Mouse (Mus musculus): ENCODE results near the gene Slc12a5.
A peak's percentile ranks its signal among the peaks of the same experiment; 100 is the strongest.

GRCm38 (mm10) chr2:164947930-164948329, 12.7 kb upstream of the Slc12a5 start:
- no peak for TF ChIP-seq CTCF (IDR thresholded peaks at IDR 0.05 in 2 of 3, conservative IDR thresholded peaks at IDR 0.05 in 1 of 3; ENCODE audit: control insufficient read depth in 1 of 3, insufficient read depth in 1 of 3, low read depth in 2 of 3, low read length in 3 of 3, poor library complexity in 1 of 3, severe bottlenecking in 1 of 3)
- TF ChIP-seq POLR2AphosphoS5 (IDR thresholded peaks at IDR 0.05; ENCODE audit: borderline replicate concordance, low read depth, low read length), result no peak
- no peak for TF ChIP-seq KAT2A (conservative IDR thresholded peaks at IDR 0.05; ENCODE audit: low read depth, low read length)
- TF ChIP-seq MEF2A (IDR thresholded peaks at IDR 0.05; ENCODE audit: extremely low read depth, insufficient replicate concordance, low read depth, low read length, poor library complexity, severe bottlenecking), result no peak
- no peak for TF ChIP-seq ETS1 (IDR thresholded peaks at IDR 0.05; ENCODE audit: low read depth, low read length)
- TF ChIP-seq USF1 (IDR thresholded peaks at IDR 0.05; ENCODE audit: low read depth, low read length), result no peak
- no peak for TF ChIP-seq EP300 (IDR thresholded peaks at IDR 0.05; ENCODE audit: low read depth in 1 of 2, low read length in 2 of 2)
- no peak for TF ChIP-seq BHLHE40 (IDR thresholded peaks at IDR 0.05; ENCODE audit: borderline replicate concordance, low read depth, low read length)
- TF ChIP-seq UBTF (IDR thresholded peaks at IDR 0.05; ENCODE audit: borderline replicate concordance, insufficient read depth, low read depth, low read length), result no peak
- peak; percentile 73; the same call in 1 of the 2 replicates for TF ChIP-seq MAFK (IDR thresholded peaks at IDR 0.05; ENCODE audit: borderline replicate concordance, low read depth, low read length)
- no peak for TF ChIP-seq MYB (IDR thresholded peaks at IDR 0.05; ENCODE audit: low read depth, low read length)
- TF ChIP-seq CHD2 (IDR thresholded peaks at IDR 0.05; ENCODE audit: low read length), result no peak
- TF ChIP-seq NELFE (IDR thresholded peaks at IDR 0.05; ENCODE audit: low read depth, low read length), result no peak
- no peak for TF ChIP-seq RAD21 (IDR thresholded peaks at IDR 0.05; ENCODE audit: low read depth, low read length)

All from MEL (cell line).